Mouse (Mus musculus) CH12.LX (cell line): Measurements from ENCODE around the gene Tlcd1. TPM values are rescaled to one million over a fixed set of nuclear protein-coding genes. Genes with fewer than 3 reads are reported as not detected.

Experiments used
- DNase-seq: peaks from one replicate; pipeline ENCODE4 v3.0.0-alpha.2; 2013; ENCODE audit errors: extremely low read depth
- H3K27ac ChIP-seq: 2 replicates; pipeline ENCODE4 v1.5.1; 2012; ENCODE audit warnings: low read depth, mild to moderate bottlenecking, control low read depth, moderate library complexity; ENCODE audit not compliant: insufficient read depth
- H3K27me3 ChIP-seq: replicated peaks from 2 replicates; pipeline ENCODE3; 2012; ENCODE audit warnings: inconsistent platforms
- H3K36me3 ChIP-seq, 2 experiments: replicated peaks in 1 of 2; 2 replicates each; pipeline versions ENCODE3 to v1.6.1; 2012; ENCODE audit warnings: inconsistent platforms in 1 of 2, low read length in 1 of 2, mild to moderate bottlenecking in 1 of 2, mixed read lengths in 1 of 2, moderate library complexity in 1 of 2; ENCODE audit not compliant: control insufficient read depth in 1 of 2, insufficient read depth in 1 of 2
- H3K4me1 ChIP-seq, 2 experiments: 2 replicates each; pipeline ENCODE4 v1.6.1; 2012; ENCODE audit warnings: inconsistent platforms in 1 of 2, moderate library complexity in 1 of 2; ENCODE audit not compliant: insufficient read depth in 2 of 2, control insufficient read depth in 1 of 2
- H3K4me2 ChIP-seq: 2 replicates; pipeline ENCODE4 v1.6.1; 2012; ENCODE audit warnings: low read depth, mild to moderate bottlenecking, control low read depth; ENCODE audit not compliant: poor library complexity, insufficient read depth, severe bottlenecking
- H3K4me3 ChIP-seq, 3 experiments: fragments of 150-350 bp in 1 of 3; sonication (generic) in 1 of 3; replicated peaks in 1 of 3; 2 replicates each; pipeline versions ENCODE3 to v1.5.1; 2011 to 2012; ENCODE audit warnings: low read depth in 2 of 3, low read length in 2 of 3, mild to moderate bottlenecking in 2 of 3, moderate library complexity in 2 of 3, control low read depth in 1 of 3, improper control_type of control experiment in 1 of 3, inconsistent platforms in 1 of 3, mixed read lengths in 1 of 3; ENCODE audit not compliant: poor library complexity in 1 of 3
- H3K79me2 ChIP-seq: replicated peaks from 2 replicates; pipeline ENCODE4 v1.6.1; 2012; ENCODE audit warnings: mild to moderate bottlenecking, moderate library complexity; ENCODE audit not compliant: control insufficient read depth, poor library complexity, insufficient read depth, severe bottlenecking; ENCODE audit errors: extremely low read depth
- H3K9ac ChIP-seq: 2 replicates; pipeline ENCODE4 v1.6.1; 2012; ENCODE audit warnings: low read depth, mild to moderate bottlenecking, control low read depth, moderate library complexity; ENCODE audit not compliant: insufficient read depth
- H3K9me3 ChIP-seq: replicated peaks from 2 replicates; pipeline ENCODE3; 2012; ENCODE audit warnings: low read length, inconsistent platforms, mixed read lengths
- CHD2 ChIP-seq: IDR thresholded peaks from 2 replicates; pipeline ENCODE4 v1.6.1; 2011; ENCODE audit warnings: low read length, improper control_type of control experiment
- CTCF ChIP-seq, 2 experiments: IDR thresholded peaks in 1 of 2; conservative IDR thresholded peaks in 1 of 2; 2 replicates each; pipeline ENCODE4 v1.5.1; 2011 to 2012; ENCODE audit warnings: low read depth in 2 of 2, low read length in 2 of 2, improper control_type of control experiment in 1 of 2, inconsistent platforms in 1 of 2, mild to moderate bottlenecking in 1 of 2, moderate library complexity in 1 of 2
- E2F4 ChIP-seq: IDR thresholded peaks from 2 replicates; pipeline ENCODE4 v1.6.1; 2011; ENCODE audit warnings: low read depth, low read length, improper control_type of control experiment; ENCODE audit not compliant: insufficient replicate concordance
- GABPA ChIP-seq: IDR thresholded peaks from 2 replicates; pipeline ENCODE4 v1.6.1; 2012; ENCODE audit warnings: low read depth, low read length, improper control_type of control experiment, inconsistent platforms; ENCODE audit not compliant: insufficient replicate concordance
- JUN ChIP-seq: IDR thresholded peaks from 2 replicates; pipeline ENCODE4 v1.6.1; 2011; ENCODE audit warnings: low read depth, mild to moderate bottlenecking, low read length, improper control_type of control experiment, moderate library complexity; ENCODE audit not compliant: insufficient read depth
- JUND ChIP-seq: conservative IDR thresholded peaks from 2 replicates; pipeline ENCODE4 v1.6.1; 2011; ENCODE audit warnings: low read depth, low read length, improper control_type of control experiment
- KAT2A ChIP-seq: IDR thresholded peaks from 2 replicates; pipeline ENCODE4 v1.6.1; 2012; ENCODE audit warnings: low read length, improper control_type of control experiment, inconsistent platforms; ENCODE audit not compliant: insufficient replicate concordance
- MAFK ChIP-seq: IDR thresholded peaks from 2 replicates; pipeline ENCODE4 v1.6.1; 2011; ENCODE audit warnings: low read length, improper control_type of control experiment; ENCODE audit not compliant: insufficient replicate concordance
- MXI1 ChIP-seq: IDR thresholded peaks from 2 replicates; pipeline ENCODE4 v1.6.1; 2011; ENCODE audit warnings: mild to moderate bottlenecking, low read depth, low read length, improper control_type of control experiment
- NELFE ChIP-seq: IDR thresholded peaks from 2 replicates; pipeline ENCODE4 v1.6.1; 2011; ENCODE audit warnings: low read depth, low read length, improper control_type of control experiment
- NRF1 ChIP-seq: IDR thresholded peaks from 2 replicates; pipeline ENCODE4 v1.6.1; 2014; ENCODE audit warnings: low read depth, mild to moderate bottlenecking, inconsistent platforms, low read length, improper control_type of control experiment, moderate library complexity
- PAX5 ChIP-seq: IDR thresholded peaks from 2 replicates; pipeline ENCODE4 v1.6.1; 2012; ENCODE audit warnings: low read length, inconsistent platforms, mixed read lengths
- POLR2A ChIP-seq: IDR thresholded peaks from 2 replicates; pipeline ENCODE4 v1.6.1; 2011; ENCODE audit warnings: low read depth, mild to moderate bottlenecking, improper control_type of control experiment, low read length
- RAD21 ChIP-seq: IDR thresholded peaks from 2 replicates; pipeline ENCODE4 v1.6.1; 2011; ENCODE audit warnings: low read depth, mild to moderate bottlenecking, low read length, improper control_type of control experiment, moderate library complexity
- RCOR1 ChIP-seq: conservative IDR thresholded peaks from 2 replicates; pipeline ENCODE4 v1.6.1; 2012; ENCODE audit warnings: low read depth, mild to moderate bottlenecking, inconsistent platforms, low read length, improper control_type of control experiment
- SIN3A ChIP-seq: IDR thresholded peaks from 2 replicates; pipeline ENCODE4 v1.6.1; 2012; ENCODE audit warnings: low read length, improper control_type of control experiment, inconsistent platforms
- TBP ChIP-seq: conservative IDR thresholded peaks from 2 replicates; pipeline ENCODE4 v1.6.1; 2011; ENCODE audit warnings: low read depth, low read length, improper control_type of control experiment
- TCF12 ChIP-seq: IDR thresholded peaks from 2 replicates; pipeline ENCODE4 v1.6.1; 2014; ENCODE audit warnings: low read depth, mild to moderate bottlenecking, inconsistent platforms, low read length, improper control_type of control experiment
- UBTF ChIP-seq: IDR thresholded peaks from 2 replicates; pipeline ENCODE4 v1.6.1; 2012; ENCODE audit warnings: low read depth, mild to moderate bottlenecking, inconsistent platforms, low read length, improper control_type of control experiment, moderate library complexity
- ZNF384 ChIP-seq: IDR thresholded peaks from 2 replicates; pipeline ENCODE4 v1.6.1; 2012; ENCODE audit warnings: low read depth, low read length, improper control_type of control experiment, inconsistent platforms
- dilution Hi-C: fragments of 300-500 bp; cut with MboI; formaldehyde crosslinking; loops from 2 replicates; pipeline ENCODE4 v1.14.3; 2020; ENCODE audit warnings: low sequenced_read_pairs; ENCODE audit not compliant: extremely low pct_unique_long_range_greater_than_20kb, extremely low pct_ligation_motif_present
- in situ Hi-C: fragments of 300-500 bp; cut with MboI; formaldehyde crosslinking; loops from 3 replicates; pipeline ENCODE4 v1.14.3; 2019; ENCODE audit warnings: low sequenced_read_pairs, low pct_ligation_motif_present, low pct_unique_long_range_greater_than_20kb, mixed read lengths
- polyA plus RNA-seq: library from polyadenylated mRNA; unstranded; fragments of >175 nt; gene quantifications from 2 replicates; pipeline ENCODE4 v1.2.1, GENCODE M21; 2012; ENCODE audit warnings: low read depth; ENCODE audit not compliant: insufficient read length
- total RNA-seq, 2 experiments: library from RNA; depleted of rRNA; stranded (reverse); fragments of 300-350 nt in 1 of 2; fragments of >200 nt in 1 of 2; gene quantifications; 2 replicates each; pipeline ENCODE4 v1.2.3; 2012 to 2014

Gene Tlcd1
- total and polyA plus RNA-seq, 3 experiments: 15.6 to 20.3 (median 16.4) TPM

DNA sequence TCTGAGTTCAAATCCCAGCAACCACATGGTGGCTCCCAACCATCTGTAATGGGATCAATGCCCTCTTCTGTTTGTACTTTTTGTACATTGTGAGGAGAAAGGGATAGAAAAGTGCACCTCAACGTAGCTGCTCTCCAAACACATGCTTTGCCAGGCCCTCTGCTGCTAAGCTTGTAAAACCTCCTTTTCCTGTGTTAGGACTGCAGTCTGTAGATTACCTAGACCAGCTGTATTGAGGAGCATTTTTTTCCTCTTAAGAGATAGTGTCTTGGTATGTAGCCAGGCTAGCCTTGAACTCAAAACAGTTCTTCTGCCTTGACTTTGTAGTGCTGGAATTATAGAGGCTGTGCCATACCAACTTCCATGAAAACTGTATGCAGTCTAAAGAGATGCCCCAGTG lies 40.4 kb upstream of the Tlcd1 start:
- peaks cover 0 to 69% of the 10 kb centered on the region in 2 experiments for H3K36me3 ChIP-seq
- H3K9ac ChIP-seq: no peak overlapping the region
- H3K9me3 ChIP-seq: no peaks in the 10 kb centered on the region
- peaks cover 0 to 38% of the 10 kb centered on the region in 2 experiments; a peak in 2 of 4 replicates for H3K4me1 ChIP-seq
- no peak overlapping the region for H3K4me3 ChIP-seq
- peaks cover 56% of the 10 kb centered on the region for H3K79me2 ChIP-seq
- TF ChIP-seq E2F4: no peak
- TF ChIP-seq JUN: no peak
- TF ChIP-seq GABPA: no peak
- TF ChIP-seq NRF1: no peak
- no peak for TF ChIP-seq SIN3A
- TF ChIP-seq CHD2: no peak
- TF ChIP-seq JUND: no peak
- no peak for TF ChIP-seq RCOR1
- no peak for TF ChIP-seq MAFK
- TF ChIP-seq TCF12: no peak
- no peak for TF ChIP-seq KAT2A
- no peak for TF ChIP-seq NELFE
- TF ChIP-seq MXI1: no peak
- no peak for TF ChIP-seq ZNF384
- no peak for TF ChIP-seq POLR2A
- TF ChIP-seq TBP: no peak
- TF ChIP-seq RAD21: no peak
- no peak for TF ChIP-seq CTCF (conservative IDR thresholded peaks at IDR 0.05 in 1 of 2, IDR thresholded peaks at IDR 0.05 in 1 of 2; ENCODE audit: low read depth in 2 of 2, low read length in 2 of 2)
- H3K4me2 ChIP-seq: no peak overlapping the region
- no peaks in the 10 kb centered on the region for H3K27me3 ChIP-seq
- dilution Hi-C loops (no loop called here), in situ Hi-C loops (no loop called here)
- DNase-seq: no peak
- no peak overlapping the region for H3K27ac ChIP-seq

DNA sequence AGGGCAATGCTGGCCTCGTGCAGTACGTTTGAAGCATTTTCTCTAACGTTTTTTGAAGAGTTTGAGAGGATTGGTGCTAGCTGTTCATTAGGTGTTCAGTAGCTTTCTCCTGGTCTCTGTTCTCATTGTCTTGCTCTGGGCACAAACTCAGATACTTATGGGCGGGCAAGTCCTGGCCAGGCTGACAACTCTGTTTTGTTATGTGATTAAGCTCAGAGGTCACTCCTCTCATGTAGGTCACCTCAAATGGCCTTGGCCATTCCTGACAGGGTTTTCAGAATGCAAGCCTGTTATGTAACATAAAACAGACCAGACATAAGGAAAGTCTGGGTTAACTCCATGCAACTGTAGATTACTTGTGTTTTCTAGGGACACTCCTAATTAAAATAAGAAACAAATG lies 38.9 kb upstream of the Tlcd1 start:
- no peak overlapping the region for H3K9ac ChIP-seq
- H3K4me3 ChIP-seq: no peak overlapping the region
- peaks cover 52% of the 10 kb centered on the region for H3K79me2 ChIP-seq
- H3K9me3 ChIP-seq: no peaks in the 10 kb centered on the region
- H3K27me3 ChIP-seq: no peaks in the 10 kb centered on the region
- dilution Hi-C loops (no loop called here), in situ Hi-C loops (no loop called here)
- TF ChIP-seq PAX5 (no peak), RAD21 (no peak), UBTF (no peak), CTCF (conservative IDR thresholded peaks at IDR 0.05 in 1 of 2, IDR thresholded peaks at IDR 0.05 in 1 of 2; ENCODE audit: low read depth in 2 of 2, low read length in 2 of 2) (no peak)
- H3K27ac ChIP-seq: no peak overlapping the region
- peaks cover 0 to 34% of the 10 kb centered on the region in 2 experiments; a peak in 2 of 4 replicates for H3K4me1 ChIP-seq
- DNase-seq: no peak
- H3K36me3 ChIP-seq: peaks cover 0 to 68% of the 10 kb centered on the region in 2 experiments
- no peak overlapping the region for H3K4me2 ChIP-seq
